Mouse (Mus musculus) gastrocnemius, adult 2 months (tissue): ENCODE results near the gene Tm4sf20. TPM values are rescaled to one million over a fixed set of nuclear protein-coding genes. Genes with fewer than 3 reads are reported as not detected.
A peak's percentile ranks its signal among the peaks of the same experiment; 100 is the strongest.

Experiments used
- DNase-seq: peaks from one replicate; pipeline ENCODE4 v3.0.0; 2022
- H3K27ac ChIP-seq: fragments of 200-600 bp; 2 replicates; pipeline ENCODE4 v1.8.1; 2022; ENCODE audit warnings: mild to moderate bottlenecking
- H3K4me3 ChIP-seq: fragments of 200-600 bp; 2 replicates; pipeline ENCODE4 v1.8.1; 2022; ENCODE audit warnings: mild to moderate bottlenecking, moderate library complexity
- CTCF ChIP-seq: fragments of 200-600 bp; IDR thresholded peaks from 2 replicates; pipeline ENCODE4 v1.8.1; 2022; ENCODE audit warnings: antibody characterized with exemption, mild to moderate bottlenecking, moderate library complexity
- intact Hi-C: fragments of 180-260 bp; cut with DNase I; formaldehyde crosslinking; loops from one replicate; pipeline ENCODE4 v1.15.1; 2025
- long read RNA-seq, 2 experiments: library from polyadenylated mRNA; stranded (forward); transcript quantifications; one replicate each; pipeline ENCODE4 v2.0.0; 2021
- total RNA-seq, 2 experiments: library from RNA; stranded (reverse); gene quantifications; 2 replicates each; pipeline ENCODE4 v1.2.3; 2021

Tm4sf20 gene
- not detected for total RNA-seq
- long read RNA-seq, experiment 1, result 0 reads
- long read RNA-seq, experiment 2, result 0 reads

DNA sequence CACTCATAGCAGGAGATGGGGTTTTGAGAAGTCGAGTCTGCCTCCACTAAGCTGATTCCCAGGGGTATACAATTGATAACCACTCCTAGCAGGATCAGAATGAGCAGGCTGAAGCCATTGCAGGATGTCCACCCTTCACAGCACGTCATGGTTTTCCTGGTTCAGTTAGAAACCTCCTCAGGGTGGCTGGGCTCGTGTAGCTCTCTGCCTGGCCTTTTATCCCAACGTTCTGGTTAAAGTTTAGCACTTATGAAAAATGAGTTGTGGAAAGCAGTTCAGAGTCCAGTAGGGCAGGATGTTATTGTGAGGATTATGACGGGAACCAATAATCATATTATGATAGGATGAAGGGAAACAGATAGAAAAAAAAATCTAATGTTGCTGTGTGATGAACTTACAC lies at the start of gene Tm4sf20:
TSS of gene Tm4sf20 (minus strand) at position 193 of the 400 bp plus-strand sequence.
- intact Hi-C loops, result no loop called here
- no peak within 1 kb of the TSS for H3K4me3 ChIP-seq

DNA sequence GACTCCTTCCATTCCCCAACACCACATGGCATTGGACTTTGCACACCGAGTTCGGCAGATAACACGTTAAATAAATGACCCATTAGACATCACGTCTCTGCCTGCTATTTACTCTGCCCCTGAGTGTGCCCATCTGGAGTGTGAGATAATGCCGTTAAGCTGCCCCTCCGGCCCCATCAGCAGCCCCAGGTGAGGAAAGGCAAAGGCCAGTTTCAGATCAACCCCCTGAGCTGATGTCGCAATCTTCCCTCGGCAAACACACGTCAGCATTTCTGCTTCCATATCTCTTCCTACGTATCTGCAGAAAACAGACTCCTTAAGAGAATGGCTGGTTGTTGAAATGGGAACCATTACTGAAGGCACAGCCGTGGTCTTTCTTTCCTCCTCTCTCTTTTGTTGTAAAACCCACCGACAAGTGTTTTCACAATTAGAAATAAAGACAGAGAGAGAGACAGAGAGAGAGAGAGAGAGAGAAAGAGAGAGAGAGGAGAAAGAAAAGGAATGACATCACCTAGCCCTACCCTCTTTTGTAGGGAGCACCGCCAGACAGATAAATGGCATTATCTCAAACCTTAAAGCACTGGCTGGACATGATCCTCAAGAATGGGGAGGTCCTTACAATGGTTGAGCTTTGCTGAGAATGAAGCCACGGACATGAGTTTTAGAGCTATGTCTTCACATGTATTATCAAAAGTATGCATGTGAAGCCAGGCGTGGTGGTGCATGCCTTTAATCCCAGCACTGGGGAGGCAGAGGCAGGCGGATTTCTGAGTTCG lies 47.9 kb upstream of the Tm4sf20 start:
- no peak for DNase-seq
- intact Hi-C loops, result no loop called here
- TF ChIP-seq CTCF, result no peak
- no peak overlapping the region for H3K27ac ChIP-seq
- no peak overlapping the region for H3K4me3 ChIP-seq

More for the DNA sequence above, at the start of gene Tm4sf20:
- no peak for TF ChIP-seq CTCF
- DNase-seq, result no peak
- no peak within 1 kb of the TSS for H3K27ac ChIP-seq

DNA sequence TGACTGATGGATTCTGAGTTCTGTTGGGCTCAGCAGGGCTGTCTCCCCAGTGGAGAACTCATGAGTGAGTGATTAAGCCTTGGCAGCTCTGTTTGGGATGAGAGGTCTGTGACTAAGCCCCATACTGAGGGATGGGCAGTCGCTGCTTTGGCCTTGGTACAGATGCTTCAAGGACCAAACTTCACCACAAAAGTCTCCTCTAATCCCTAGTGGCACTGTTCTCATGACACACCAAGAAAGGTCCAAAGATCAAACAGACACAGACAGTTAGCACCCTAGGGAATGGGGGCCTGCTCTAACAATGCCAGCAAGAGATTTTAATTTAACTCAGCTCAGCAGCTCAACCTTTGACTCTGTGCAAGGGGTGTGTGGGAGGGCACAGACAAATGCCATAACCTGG lies 43.5 kb upstream of the Tm4sf20 start:
- intact Hi-C loops, result no loop called here
- no peak for TF ChIP-seq CTCF
- no peak overlapping the region for H3K4me3 ChIP-seq
- H3K27ac ChIP-seq, result no peak overlapping the region
- DNase-seq, result no peak

DNA sequence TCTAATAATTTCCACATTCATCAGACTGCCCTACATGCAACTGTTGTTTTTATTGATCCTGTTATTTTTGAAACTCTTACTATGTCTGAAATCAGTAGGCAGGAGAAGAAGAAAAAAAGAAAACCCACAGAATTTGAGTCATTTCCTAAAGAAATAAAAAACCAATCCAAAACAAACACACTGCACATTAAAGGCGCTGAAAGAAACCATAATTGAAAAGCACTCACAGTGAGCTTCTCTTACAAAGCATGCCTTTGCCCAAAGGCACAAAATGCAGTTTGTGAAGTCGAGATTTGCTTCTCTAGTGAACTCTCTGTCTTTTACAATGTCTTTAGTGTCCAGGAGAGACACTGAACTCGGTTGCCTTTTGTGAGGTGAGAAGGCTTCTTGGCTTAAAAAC lies 40.3 kb upstream of the Tm4sf20 start:
- no peak overlapping the region for H3K27ac ChIP-seq
- H3K4me3 ChIP-seq, result no peak overlapping the region
- no peak for TF ChIP-seq CTCF
- intact Hi-C loops, result no loop called here
- DNase-seq, result no peak

DNA sequence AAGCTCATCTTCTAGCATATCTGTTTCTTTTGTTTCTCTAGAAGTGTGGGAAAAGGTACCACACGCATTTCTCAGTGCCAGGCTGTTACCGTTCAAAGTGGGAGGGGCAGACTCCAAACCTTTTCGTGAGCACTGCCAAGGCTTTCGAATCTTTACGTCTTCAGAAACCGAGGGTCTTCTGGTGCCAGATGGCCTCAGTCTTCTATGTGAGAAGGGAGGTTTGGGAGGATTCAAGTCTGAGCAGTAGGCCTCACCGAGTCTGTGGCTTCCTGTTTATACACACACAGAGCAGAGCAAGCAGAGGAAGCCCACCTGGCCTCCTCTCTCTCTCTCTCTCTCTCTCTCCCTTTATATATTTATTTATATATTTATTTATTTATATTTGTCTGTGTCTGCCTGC lies 38.9 kb upstream of the Tm4sf20 start:
- TF ChIP-seq CTCF, result no peak
- no peak overlapping the region for H3K4me3 ChIP-seq
- no peak overlapping the region for H3K27ac ChIP-seq
- DNase-seq, result no peak
- intact Hi-C loops, result no loop called here

DNA sequence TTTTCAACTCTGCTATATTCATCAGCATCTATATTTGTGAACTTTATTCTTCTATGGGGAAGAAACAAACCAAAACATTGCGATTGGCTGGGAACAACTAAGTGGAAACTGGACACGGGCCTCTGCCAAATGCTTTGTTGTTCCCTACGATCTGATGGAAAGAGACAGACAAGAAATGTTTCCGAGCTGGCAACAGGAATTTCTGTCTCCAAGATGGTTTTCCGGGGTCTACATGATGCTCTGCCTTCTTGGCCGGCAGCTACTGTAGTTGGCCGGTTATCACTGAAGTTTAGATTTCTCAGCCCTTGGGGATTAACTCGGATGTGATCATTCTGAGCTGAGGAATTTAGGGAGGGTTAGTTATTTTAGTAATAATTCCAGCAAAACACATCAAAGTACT lies 38.1 kb upstream of the Tm4sf20 start:
- intact Hi-C loops, result no loop called here
- peak; percentile 32 for DNase-seq
- Histone ChIP-seq H3K27ac (peak overlapping the region; percentile 9; the same call in 1 of the 2 replicates), H3K4me3 (0 out of 2 replicates have a peak overlapping the region, but pooled peaks have one; percentile 21)
- TF ChIP-seq CTCF, result no peak

DNA sequence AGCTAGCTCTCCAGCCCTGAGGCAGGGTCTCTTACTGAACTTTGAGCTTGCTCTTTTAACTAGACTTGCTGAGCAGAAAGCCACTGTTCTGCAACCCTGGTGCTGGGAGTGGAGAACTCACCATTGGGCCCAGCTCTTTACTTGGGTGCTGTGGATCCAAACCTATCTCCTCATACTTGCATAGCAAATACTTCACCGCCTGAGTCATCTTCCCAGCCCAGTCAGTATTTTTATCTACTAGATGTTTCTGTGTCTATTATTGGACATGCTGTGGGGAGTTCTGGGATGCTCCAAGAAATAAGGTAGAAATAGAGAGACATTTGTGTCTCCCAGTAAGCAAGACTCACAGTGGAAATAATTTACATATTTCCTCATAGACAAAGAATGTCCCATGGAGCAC lies 35.8 kb upstream of the Tm4sf20 start:
- DNase-seq, result no peak
- no peak overlapping the region for H3K27ac ChIP-seq
- no peak for TF ChIP-seq CTCF
- intact Hi-C loops, result no loop called here
- H3K4me3 ChIP-seq, result no peak overlapping the region

DNA sequence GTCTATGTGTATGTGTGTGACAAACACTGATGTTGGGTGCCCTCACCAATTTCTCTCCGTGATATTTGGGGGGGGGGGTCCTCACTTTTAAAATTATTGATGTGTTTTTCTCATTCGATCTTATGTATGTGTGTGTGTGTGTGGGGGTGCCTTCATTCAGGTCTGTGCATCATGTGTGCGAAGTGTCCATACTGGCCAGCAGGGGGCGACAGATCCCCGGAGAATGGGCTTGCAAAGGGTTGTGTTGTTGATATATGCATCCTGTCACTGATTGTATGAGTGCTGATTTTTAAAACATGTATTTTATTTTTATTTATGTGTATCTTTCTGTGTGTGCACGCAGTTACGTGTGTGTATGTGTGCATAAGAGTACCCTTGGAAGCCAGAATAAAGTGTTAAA lies 35.3 kb upstream of the Tm4sf20 start:
- TF ChIP-seq CTCF, result peak; percentile 31; the same call in 1 of the 2 replicates
- no peak for DNase-seq
- intact Hi-C loops, result no loop called here
- Histone ChIP-seq H3K27ac (no peak overlapping the region), H3K4me3 (no peak overlapping the region)

DNA sequence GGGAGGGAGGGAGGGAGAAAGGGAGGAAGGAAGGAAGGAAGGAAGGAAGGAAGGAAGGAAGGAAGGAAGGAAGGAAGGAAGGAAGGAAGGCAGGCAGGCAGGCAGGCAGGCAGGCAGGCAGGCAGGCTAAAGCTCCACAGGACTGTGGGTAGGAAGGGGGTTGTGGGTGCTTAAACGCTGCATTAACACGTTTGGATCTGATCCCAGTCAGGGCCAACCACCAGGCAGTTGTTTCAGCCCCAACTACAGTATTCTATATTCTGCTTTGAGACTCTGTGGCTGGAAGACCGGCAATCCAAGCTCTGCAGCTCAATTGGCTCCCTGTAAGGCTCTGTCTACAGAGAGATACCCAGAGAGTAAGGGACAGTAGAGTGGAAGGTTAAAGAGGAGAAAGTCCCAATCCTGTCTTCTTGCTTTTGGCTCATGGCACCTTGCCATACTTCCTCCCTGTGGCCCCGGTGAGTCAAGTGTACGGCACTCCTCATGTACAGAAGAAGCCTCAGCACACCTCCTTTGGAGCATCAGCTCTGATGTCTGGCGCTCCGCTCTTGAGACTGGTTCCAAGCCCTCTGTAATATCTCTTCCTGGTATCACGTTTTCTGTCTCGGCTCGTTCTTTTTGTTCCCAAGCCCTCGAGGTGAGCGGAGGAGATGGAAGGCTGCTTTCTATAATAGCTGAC lies 33.0 kb upstream of the Tm4sf20 start:
- Histone ChIP-seq H3K27ac (no peak overlapping the region), H3K4me3 (no peak overlapping the region)
- TF ChIP-seq CTCF, result no peak
- no peak for DNase-seq
- intact Hi-C loops, result no loop called here

DNA sequence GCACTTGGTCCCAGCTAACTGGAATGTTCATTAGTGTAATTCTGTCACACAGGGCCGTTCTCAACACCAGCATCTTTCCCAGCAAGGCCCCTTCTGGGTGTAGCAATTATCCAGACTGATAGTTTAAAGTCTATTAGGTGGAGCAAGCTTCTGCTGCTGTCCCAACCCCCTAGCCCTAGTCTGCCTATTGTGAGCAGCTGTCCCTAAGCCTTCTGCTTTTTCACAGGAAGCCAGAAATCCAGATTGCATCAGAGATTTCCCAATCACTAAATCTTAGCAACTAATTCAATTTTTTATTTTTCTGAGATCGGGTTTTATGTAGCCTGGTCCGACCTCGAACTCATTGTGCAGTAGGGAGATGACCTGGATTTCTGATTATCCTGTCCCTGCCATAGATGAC lies 30.7 kb upstream of the Tm4sf20 start:
- TF ChIP-seq CTCF, result no peak
- H3K4me3 ChIP-seq, result no peak overlapping the region
- intact Hi-C loops, result no loop called here
- DNase-seq, result peak; percentile 42
- H3K27ac ChIP-seq, result peak overlapping the region; percentile 60

DNA sequence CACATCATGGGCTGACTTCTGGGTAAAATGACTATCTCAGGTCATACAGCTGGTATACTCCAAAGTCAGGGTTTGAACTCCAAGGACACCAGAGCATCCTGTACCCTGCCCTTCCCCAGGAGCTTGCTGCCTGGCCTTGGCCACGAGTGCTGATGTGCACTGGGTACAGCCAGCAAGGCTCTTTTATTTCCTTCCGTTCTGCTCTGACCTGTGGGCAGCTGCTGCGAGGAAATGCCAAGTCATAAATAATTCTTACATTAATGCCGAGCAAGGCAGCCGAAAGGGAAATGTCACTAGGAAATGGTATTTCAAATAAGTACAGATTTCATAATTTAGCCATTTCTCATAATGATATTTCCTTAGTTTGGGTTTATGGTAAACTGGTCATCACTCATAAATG lies 30.0 kb upstream of the Tm4sf20 start:
- Histone ChIP-seq H3K4me3 (no peak overlapping the region), H3K27ac (peak overlapping the region; percentile 41; the same call in 1 of the 2 replicates)
- intact Hi-C loops, result no loop called here
- DNase-seq, result no peak
- no peak for TF ChIP-seq CTCF

DNA sequence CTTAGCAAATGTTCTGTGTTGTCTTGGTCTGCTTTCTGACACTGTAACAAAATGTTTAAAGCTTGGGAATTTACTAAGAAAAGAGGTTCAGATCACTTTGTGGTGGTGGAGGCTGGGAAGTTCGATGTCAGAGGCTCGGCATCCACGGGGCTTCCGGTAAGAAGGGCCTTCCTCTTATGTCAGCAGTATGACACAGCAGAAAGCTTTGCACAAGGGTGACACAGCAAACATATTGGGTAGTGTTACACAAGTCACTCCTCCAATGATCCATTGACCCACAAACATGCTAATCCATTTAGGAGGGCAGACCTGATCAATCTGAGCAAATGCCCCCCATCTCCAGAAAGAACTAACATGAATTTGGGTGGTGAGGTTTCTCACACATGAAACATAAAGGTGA lies 28.8 kb upstream of the Tm4sf20 start:
- intact Hi-C loops, result no loop called here

DNA sequence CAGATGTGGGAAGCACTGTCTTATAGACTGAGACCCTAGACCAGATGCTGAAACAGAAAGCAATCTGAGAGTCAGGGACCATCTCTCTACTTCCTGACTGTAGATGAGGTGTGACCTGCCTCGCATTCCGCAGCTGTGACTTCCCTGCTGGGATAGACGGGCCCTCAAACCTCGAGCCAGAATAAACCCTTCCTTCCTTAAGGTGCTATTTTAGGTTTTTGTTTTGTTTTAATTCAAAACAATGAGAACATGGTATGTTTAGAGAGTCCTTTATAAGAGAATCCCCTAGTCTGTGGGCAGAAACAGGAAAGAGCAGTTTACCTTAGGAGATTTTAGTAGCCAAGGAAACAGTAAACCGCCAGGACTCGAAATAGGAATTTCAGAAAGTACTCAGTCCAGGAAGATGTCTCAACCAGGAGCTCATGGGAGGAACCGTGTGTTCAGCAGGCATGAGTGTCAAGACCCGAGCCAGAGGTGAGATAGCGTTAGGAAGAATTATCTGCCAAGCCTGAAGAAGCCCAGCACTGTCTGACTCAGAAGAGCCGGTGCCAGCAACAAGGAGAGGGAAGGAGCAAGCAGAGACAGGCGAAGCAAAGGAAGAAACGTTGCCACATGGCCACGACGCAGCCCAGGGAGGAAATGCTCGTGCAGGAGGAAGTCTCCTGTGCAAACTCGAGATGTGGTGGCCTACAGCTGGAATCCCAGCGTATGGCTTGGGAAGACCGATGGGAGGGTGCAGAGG lies 27.6 kb upstream of the Tm4sf20 start:
- DNase-seq, result peak; percentile 31
- no peak for TF ChIP-seq CTCF
- Histone ChIP-seq H3K4me3 (no peak overlapping the region), H3K27ac (peak overlapping the region; percentile 10; the same call in 1 of the 2 replicates)
- intact Hi-C loops, result no loop called here

More for the DNA sequence above, 28.8 kb upstream of the Tm4sf20 start:
- TF ChIP-seq CTCF, result no peak
- Histone ChIP-seq H3K4me3 (no peak overlapping the region), H3K27ac (no peak overlapping the region)
- DNase-seq, result no peak
